Mouse (Mus musculus) small intestine, adult 10 weeks (tissue): ENCODE results near the gene Tll2. TPM values are rescaled to one million over a fixed set of nuclear protein-coding genes. Genes with fewer than 3 reads are reported as not detected.

Experiments used
- polyA plus RNA-seq: library from polyadenylated mRNA; stranded (reverse); fragments of 350-450 nt; fragmentation: Illumina TruSeq; extraction: RNeasy Lipid Tissue Mini Kit (QIAGEN cat#74804); gene quantifications from one replicate; pipeline ENCODE4 v1.2.3, GENCODE M21; 2014; ENCODE audit warnings: low replicate concordance

Tll2 gene
- polyA plus RNA-seq: not detected

GRCm38 (mm10) chr19:41206811-41207344 is at the start of gene Tll2:
Gene Tll2, minus strand, starts transcription at chr19:41206835.

GRCm38 (mm10) chr19:41076906-41077305 is 129.7 kb downstream of the Tll2 start, which contains the start of gene Opalin:
Gene Opalin, minus strand, starts transcription at chr19:41077113.

Other genes starting within 250 kb of the Tll2 start
- gene Blnk, start 212.3 kb downstream of the Tll2 start, polyA plus RNA-seq: 29.1 TPM
- gene Dntt, start 177.6 kb downstream of the Tll2 start, polyA plus RNA-seq: not detected
- gene Opalin, start 129.7 kb downstream of the Tll2 start, polyA plus RNA-seq: not detected
- gene Tm9sf3, start 57.2 kb upstream of the Tll2 start, polyA plus RNA-seq: 850 TPM
- 9.9 TPM for gene Pik3ap1, start 178.3 kb upstream of the Tll2 start, polyA plus RNA-seq